Mouse (Mus musculus) mature B cell (primary cell): ENCODE data around the gene Apobec1.
"Not testable (repeated sequence)": the region's sequence is repeated elsewhere in the genome, so short reads cannot be mapped to it uniquely, and the experiment has no call there.

Experiments
- in situ Hi-C: fragments of 300-500 bp; cut with MboI; formaldehyde crosslinking; loops from 2 replicates; pipeline ENCODE4 v1.14.3; 2019

Apobec1 gene

DNA sequence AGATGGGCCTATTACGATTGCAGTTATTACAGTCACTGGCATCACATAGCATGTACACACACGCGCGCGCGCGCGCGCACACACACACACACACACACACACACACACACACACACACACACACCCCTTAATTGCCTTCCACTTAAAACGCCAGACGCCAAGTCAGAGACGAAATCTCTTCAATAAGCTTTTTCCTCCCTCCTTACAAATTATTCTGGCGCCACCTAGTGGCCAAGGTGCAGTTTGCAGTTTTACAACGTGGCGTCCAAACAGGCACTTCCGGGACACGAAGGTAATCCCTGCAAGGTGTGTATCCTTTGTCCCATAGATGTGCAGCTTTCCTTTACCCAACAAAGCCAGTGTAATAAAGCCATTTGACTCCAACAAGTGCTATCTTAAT, 41.8 kb downstream of the Apobec1 start:
- in situ Hi-C loops: no loop called here

DNA sequence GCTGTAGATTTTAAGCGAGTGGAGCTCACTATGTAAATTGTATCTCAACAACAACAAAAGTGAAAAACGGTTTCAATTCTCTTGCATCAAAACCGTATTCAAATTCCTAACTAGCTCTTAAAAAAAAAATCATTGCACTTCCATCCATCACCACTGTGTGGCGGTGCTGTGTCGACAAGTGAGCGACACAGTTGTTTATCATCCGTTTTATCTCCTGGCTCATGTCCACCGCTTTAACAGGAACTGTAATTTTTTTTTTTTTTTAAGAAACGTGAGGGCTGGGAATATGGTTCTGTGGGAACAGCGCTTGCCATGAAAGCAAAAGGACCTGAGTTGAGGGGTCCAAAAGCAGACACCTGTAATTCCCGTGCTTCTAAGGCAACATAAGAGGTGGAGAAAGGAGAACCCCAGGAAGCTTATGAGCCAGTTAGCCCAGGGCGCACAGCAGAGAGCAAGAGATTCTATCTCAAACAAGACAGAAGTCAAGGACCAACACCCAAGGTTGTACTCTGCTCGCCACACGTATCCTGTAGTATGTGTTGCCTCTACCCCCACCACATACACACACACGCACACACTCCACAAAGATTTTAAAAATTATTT, 45.2 kb downstream of the Apobec1 start:
- in situ Hi-C loops: no loop called here

DNA sequence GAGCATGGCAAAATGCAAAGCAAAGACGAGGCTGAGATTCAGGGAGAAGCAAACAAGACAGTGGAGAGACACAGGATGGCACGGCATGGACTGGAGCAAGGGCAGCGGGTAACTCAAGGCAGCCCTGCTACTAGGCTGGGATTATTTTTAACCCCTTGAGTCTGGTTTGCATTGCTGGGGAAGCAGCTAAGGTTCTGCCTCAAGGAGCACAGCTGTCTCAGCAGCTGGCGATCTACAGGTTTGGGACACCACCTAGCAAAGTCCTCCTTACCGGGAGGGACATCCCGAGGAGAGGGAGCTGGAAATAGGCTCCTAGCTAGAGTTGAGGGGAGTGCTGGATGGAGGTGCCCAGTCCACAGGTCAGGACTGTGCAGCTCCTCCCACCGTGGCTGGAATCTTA, 47.0 kb downstream of the Apobec1 start:
- in situ Hi-C loops: no loop called here

- in situ Hi-C loops: no loop called here
Measured at GRCm38 (mm10) chr6:122554102-122554501, 48.1 kb downstream of the Apobec1 start.

DNA sequence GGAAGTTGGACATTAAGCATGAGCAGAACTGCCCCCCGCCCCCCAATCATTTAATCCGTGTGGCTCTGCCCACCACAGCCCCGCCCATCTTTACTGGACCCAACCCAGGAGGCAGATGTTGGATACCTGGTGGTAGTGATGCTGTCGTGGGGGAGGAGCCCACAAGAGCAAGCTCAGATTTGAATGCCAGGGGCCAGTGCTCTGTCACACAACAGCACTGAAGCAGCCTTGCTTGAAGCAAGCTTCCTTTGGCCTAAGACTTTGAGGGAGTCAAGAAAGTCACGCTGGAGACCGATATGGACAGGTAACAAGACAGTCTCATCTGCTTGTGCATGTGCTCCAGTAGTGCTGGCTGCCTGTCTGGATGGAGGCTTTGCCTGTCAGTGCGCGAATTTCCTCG, 48.6 kb downstream of the Apobec1 start, which contains the start of gene Aicda:
Gene Aicda (plus strand): TSS at position 196 of the 400 bp plus-strand sequence.
- in situ Hi-C loops: no loop called here

- in situ Hi-C loops: no loop called here
Measured at GRCm38 (mm10) chr6:122545948-122546347, 56.3 kb downstream of the Apobec1 start.

GRCm38 (mm10) chr6:122545289-122545882, 56.9 kb downstream of the Apobec1 start:
- in situ Hi-C loops: no loop called here

- in situ Hi-C loops: no loop called here
Measured at GRCm38 (mm10) chr6:122544672-122545071, 57.6 kb downstream of the Apobec1 start.

DNA sequence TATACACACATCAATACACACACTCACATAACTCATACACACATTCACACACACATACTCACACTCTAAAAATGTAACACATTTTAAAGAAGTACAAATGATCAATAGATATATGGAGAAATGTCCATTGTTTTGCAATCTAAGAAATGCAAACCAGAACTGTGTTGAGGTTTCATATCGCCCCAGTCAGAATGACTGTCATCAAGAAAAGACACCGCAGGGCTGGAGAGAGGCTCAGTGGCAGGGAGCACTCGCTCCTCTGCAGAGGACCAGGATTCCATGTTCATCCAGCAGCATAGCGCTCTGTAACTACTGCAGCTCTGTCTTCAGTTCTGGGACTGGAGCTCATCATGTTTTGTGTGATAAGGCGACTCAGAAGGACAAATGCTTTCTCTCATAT, 58.7 kb downstream of the Apobec1 start:
- in situ Hi-C loops: no loop called here

GRCm38 (mm10) chr6:122542459-122542858, 59.8 kb downstream of the Apobec1 start:
- in situ Hi-C loops: not testable (repeated sequence)

GRCm38 (mm10) chr6:122539564-122539963, 62.7 kb downstream of the Apobec1 start:
- in situ Hi-C loops: no loop called here

DNA sequence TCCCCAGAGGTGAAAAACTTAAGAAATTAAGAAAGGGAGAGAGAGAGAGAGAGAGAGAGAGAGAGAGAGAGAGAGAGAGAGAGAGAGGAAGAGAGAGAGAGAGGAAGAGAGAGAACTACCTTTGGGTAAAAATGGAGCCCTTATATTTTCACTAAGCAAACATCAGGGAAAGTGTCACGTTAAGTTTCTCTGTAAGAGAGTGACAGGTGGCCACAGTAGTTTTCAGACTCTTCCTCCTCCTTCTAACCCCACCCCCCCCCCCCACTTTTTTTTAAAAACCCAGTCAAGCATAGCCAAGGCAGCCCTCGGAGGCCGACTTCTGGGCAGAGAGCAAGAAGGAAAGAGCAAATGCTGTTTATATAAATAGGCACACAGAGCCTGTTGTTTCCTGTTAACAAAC, 68.2 kb downstream of the Apobec1 start:
- in situ Hi-C loops: no loop called here

DNA sequence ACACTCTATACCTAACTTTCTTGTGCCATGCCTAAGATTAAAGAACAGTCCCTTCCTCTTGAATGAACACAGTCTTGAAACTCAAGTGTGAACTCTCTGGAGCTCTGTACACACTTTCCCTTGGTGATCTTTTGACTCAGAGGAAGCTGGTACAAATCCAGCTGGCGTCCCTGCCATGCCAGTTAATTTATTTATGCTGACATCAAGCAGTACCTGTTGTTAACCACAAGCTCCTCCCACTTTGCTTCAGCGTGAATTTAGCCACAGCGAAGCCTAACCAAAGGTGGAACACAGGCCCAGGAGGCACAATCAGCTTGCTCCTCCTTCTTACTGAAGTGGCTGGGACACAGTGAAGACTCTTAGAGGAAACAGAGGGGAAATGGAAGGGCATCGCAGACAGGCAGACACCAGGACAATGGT, 69.4 kb downstream of the Apobec1 start:
- in situ Hi-C loops: no loop called here

DNA sequence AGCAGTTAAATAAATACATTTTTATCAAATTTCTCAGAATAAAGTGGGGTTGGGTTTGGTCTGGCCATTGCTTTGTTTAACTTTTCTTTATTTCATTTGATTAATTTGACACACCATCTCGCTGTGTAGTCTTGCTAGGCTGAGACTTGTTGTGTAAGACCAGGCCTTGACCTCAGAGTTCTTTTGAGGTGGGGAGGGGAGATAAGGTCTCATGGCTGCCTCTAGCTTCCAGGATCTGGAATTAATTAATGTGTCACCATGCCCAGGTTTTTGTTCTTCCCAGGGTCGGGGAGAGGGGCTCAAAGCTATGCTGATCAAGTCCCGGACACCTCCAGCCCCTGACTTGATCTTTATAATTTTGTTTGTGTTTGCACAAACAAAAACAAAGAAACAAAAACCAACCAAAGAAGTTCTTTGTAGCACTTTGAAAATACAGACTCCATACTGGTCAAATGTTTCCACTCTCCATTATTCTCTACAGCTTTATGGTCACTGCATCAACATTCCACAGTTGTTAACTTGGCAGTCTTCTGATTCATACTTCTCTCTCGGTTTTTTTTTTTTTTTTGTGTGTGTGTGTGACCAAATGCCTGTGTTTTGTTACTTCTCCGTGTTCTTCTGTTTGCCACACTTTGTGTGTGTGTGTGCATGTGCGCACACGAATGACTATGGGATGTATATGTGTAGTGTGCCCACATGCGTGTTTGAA, 70.6 kb downstream of the Apobec1 start:
- in situ Hi-C loops: no loop called here

DNA sequence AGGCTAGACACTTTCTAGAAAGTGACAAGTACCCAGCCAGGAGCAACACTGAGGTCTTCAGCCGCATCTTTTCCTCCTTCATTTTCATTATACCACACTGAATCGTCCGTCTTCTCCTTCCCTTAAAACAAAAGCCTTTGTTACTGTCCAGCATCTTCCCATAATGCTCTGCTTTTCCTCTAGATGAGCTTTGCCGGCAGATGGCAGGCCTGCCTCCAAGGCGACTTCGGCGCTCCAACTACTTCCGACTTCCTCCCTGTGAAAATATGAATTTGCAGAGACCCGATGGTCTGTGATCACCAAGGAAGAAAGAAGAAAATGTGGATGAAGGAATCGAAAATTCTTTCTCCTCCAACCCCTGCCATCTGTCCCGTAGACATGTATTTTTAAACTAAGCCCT, 74.1 kb downstream of the Apobec1 start:
- in situ Hi-C loops: no loop called here
